Mouse (Mus musculus) gastrocnemius, postnatal 36 days (tissue): ENCODE data around the gene Sntg2. TPM values are rescaled to one million over a fixed set of nuclear protein-coding genes. Genes with fewer than 3 reads are reported as not detected.

Experiments used
- DNase-seq, 2 experiments: peaks; one replicate each; pipeline ENCODE4 v3.0.0; 2022
- intact Hi-C: fragments of 180-260 bp; cut with DNase I; formaldehyde crosslinking; loops from one replicate; pipeline ENCODE4 v1.15.1; 2025
- total RNA-seq, 2 experiments: library from RNA; stranded (reverse); gene quantifications; 2 replicates each; pipeline ENCODE4 v1.2.3; 2021

The Sntg2 gene
- total RNA-seq, 2 experiments from 2014 or later, result 1.0 TPM; not detected in 1

DNA sequence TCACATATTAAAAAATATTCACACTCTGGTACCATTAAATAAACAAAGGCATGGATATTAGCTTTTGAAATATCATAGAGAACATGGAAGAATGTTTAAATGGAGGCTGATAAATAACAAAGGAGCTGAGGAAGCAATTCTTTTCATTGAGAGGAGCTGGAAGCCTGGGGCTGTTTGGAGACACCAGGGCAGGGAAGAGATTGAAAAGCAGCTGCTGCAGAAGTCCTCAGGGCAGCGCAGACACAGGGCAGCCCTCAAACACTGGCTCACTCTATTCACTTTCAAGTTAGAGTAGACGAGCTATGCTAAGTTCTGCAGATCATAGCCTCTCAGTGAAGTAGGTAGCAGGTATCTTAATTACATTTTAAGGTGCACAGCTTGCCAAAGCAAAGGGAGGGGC is 164.6 kb downstream of the Sntg2 start:
- intact Hi-C loops, result loop anchor here (10.0 kb wide), 2 partner anchors 164 to 366 kb away; no protein-coding TSS in a partner anchor
- no peak for DNase-seq

DNA sequence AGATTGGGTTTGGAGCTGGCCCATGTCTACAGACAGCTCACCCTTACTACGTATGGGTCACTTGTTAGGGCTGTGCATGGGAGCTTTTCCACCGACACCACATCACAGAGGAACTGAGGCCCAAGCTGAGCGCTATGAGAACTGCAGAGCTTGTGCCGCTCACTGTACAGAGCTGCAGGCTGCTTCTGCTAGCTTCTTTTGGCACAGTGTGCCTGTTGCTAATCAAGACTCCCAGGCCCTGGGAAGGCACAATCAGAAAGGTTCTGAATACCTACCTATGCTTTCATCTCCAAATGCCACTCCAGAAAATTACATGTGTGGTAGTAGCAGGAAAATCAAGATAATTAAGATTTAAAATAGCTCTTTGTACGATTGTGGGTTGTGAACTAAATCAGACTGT is 165.1 kb downstream of the Sntg2 start:
- DNase-seq, result no peak
- intact Hi-C loops, result loop anchor here (10.0 kb wide), 2 partner anchors 163 to 367 kb away; no protein-coding TSS in a partner anchor

DNA sequence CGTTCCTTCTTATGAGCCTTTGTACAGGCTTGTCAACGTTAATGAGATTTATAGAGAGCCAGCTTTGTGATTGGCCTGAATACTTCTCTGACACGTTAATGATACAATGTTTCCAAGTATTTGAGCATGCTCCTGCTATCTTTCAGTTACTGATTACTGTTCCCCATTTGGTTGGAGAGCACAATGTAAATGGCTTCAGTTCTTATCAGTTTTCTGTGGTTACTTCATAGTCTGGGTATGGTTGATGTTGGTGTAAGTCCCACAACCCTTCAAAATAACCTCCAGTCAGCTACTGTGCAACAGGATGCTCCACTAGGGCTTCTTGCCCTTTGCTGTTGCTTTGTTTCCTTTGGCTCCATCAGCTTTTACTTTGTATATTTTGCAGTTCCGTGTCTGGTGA is 168.7 kb downstream of the Sntg2 start:
- intact Hi-C loops, result loop anchor here (10.0 kb wide), 2 partner anchors 160 to 370 kb away; no protein-coding TSS in a partner anchor
- no peak for DNase-seq

DNA sequence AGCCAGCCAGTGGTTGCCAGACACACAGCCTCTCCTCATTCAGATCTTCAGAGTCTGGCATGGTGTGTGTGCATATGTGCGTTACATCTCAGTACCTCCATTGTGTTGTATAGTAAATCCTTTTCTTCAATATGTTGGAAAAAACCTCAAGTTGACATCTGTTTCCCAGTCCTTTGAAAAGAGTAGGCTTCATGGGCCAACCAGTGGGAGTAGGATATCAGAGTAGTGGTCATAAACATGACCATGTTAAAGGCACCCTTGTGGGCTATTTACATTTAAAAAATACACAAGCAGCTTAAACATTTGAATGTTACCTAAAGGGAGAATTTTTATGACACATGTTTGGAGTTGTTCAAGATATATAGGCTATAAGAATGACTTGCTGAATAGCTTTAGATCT is 170.4 kb downstream of the Sntg2 start:
- intact Hi-C loops, result loop anchor here (10.0 kb wide), 2 partner anchors 158 to 372 kb away; no protein-coding TSS in a partner anchor
- no peak for DNase-seq

DNA sequence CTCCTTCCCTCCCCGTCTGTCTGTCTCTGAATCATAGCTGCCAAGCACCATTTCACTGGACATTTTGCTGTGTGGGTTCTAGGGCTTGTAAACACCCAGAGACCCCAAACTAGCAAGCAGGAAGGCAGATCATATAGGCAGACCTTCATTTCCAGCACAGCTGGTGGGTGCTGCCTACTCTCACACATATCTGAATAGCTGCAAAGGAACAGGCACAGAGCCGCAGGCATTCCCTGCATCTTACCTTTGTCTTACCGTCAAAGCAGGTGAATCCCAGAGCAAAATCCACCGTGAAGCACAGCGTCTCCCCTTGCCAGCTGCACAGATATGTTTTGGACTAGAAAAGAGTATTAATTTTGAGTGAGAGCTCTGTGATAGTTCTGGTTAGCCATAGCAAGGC is 172.1 kb downstream of the Sntg2 start:
- intact Hi-C loops, result loop anchor here (10.0 kb wide), 2 partner anchors 156 to 374 kb away; no protein-coding TSS in a partner anchor
- no peak for DNase-seq

DNA sequence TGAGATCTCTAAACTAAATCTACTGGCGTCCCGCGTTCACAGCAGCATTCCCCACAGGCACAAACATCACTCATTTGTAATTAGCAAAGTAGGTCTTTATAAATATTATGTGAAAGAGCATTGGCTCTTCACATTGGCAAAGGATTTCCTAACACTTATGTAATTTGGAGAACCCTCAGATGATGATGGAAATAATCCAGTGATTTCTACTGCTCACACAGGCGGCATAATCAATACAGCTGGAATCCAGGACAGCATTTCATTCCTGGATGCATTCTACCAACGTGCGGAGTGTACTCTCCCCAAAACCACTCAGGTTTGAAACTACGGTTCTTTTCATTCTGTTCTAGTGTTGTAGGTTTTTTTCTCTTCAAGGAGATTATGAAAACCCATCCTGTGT is 172.6 kb downstream of the Sntg2 start:
- intact Hi-C loops, result loop anchor here (10.0 kb wide), 2 partner anchors 156 to 374 kb away; no protein-coding TSS in a partner anchor
- no peak for DNase-seq

DNA sequence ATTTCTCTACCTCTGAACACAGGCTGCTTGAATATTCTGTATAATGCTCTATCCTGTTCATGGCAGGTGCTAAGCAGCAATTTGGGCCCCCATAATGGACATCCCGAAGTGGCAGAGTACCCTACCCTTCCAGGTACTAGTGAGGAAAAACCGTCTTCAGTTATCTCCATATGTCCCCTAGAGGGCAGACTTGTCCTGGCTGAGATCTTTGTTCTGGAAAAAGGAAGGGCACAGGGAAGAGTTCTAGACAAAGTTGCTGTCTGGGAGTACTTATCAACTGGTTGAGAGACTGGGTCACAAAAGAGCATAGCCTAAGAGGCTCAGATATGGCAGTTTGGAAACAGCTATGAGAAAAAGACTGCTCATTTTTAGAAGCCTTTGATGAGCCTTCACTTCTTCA is 173.4 kb downstream of the Sntg2 start:
- intact Hi-C loops, result loop anchor here (1.0 to 10.0 kb wide), 3 partner anchors 155 to 375 kb away; no protein-coding TSS in a partner anchor
- DNase-seq, result no peak

DNA sequence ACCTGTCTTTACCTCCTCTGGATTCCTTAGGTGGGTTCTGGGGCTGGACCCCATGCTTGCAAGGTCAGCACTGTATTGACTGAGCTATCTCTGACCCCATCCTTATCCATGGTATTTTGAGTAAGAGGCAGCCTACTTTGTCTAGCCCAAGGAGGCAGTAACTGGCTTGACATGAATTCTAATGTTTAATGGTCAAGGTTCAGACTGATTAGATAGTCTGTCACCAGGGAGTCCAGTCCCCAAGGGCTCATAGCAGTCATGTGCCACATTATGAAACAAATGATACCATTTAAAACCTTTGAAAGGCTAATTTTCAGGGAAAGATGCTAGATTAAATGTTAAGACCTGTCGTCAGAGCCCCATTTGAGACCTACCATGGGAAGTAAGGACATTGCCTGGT is 174.9 kb downstream of the Sntg2 start:
- DNase-seq, result no peak
- intact Hi-C loops, result no loop called here

DNA sequence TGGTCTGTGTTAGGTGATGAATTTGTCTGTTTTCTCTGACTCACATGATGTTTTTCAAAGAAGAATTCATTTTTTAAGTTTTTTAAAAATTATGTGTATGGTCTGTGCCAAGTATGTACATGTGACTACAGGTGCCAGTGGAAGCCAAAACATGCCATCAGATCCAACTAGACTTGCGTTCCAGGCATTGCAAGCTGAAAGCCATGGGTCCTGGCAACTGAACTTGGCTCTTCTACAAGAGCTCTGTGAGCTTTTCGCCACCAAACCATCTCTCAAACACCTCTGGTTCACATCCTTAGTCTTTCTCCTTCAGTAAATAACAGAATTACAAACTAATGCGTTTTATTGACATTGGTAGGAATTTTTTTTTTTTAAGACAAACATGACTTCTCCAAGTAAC is 191.5 kb downstream of the Sntg2 start:
- no peak for DNase-seq
- intact Hi-C loops, result no loop called here

DNA sequence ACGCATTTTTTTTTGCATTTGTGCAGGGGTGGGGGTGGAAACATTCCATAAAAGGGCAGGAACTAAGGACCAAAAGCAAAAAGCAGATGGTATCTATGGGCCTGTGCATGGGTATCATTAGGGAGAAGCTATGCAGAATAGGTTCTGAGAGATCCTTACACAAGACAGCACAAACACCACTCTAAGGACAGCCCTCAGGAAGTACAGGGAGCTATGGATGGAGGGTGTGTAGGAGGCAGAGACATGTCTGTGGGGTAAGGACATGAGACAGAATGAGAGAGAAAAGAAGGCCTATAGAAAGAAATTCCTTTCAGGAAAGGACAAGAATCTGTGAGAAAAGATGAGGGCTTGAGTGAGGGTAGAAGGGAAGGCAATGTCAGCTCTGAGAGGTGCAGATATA is 193.6 kb downstream of the Sntg2 start:
- intact Hi-C loops, result no loop called here
- DNase-seq, result no peak

DNA sequence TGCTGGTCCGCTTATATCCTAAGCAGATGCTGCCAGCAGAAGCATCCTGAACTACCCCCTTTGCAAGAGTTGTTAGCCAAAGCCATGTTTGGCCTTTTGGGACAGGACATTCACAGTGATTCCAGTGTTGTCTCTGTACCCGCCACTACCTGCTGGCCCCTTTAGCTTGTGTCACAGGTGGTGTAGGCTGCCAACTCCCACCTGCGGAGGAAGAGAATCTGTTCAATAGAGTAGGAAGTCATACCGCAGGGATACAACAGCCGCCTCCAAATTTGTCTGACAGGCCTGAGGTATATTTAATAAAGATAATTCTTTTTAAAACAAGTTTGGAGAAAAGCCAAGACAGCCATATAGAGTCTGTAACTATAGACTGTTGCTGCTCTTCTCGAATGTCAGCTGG is 195.2 kb downstream of the Sntg2 start:
- intact Hi-C loops, result no loop called here

DNA sequence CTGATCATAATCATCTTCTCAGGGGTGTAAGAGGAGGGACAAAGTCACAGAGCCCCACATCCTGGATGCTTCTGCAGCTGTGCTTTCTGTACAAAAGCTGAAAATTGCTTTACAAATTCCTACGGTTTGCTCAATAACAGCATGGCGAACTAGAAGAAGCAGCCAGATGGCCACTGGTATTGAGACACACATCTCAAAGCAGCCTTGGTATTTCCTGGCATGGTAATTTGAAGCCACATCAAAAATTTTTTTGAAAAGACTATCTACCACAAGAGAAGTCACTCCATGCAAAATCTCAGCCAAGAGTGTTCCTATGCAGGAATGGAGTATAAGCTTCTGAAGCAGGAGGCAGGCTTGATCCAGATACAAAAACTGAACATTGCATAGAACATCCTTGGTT is 195.6 kb downstream of the Sntg2 start:
- intact Hi-C loops, result no loop called here
- no peak for DNase-seq

More for the DNA sequence above, 195.2 kb downstream of the Sntg2 start:
- no peak for DNase-seq

DNA sequence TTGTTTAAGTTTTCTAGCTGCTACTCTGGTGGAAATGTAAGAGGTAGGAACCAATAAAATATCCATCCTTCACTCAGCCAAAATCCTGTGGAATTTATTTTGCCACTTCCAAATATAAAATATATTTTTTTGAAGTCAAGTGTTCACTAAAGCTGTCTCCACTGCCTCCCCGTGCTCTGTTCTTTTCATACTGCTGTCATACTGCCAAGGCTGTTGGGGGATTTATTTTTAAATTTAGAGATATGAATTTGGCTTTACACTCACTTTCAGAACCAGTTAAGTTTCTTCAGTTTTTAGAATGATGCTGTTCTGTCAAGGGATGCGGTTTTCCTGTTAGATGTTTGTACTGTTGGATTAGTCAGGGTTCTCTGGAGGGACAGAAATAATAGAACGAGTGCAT is 204.7 kb downstream of the Sntg2 start:
- DNase-seq, result no peak
- intact Hi-C loops, result no loop called here

DNA sequence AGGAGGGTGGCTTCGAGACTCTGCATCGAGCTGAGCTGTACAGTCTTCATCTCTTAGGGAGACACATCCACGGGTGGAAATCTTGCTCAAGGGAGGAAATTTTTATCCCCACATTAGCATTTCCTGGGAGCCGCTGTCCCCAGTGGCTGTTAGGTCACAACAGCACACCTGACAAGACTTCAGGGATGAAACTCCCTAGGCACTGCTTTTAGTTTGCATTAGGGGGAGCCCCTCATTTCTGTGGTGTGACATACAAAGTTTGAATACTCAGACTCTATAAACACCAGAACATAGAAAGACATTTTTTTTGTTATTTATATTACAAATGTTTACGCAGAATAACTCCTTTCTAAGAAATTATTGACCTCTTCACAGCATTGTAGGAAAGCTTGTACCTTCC is 208.6 kb downstream of the Sntg2 start:
- no peak for DNase-seq
- intact Hi-C loops, result no loop called here

DNA sequence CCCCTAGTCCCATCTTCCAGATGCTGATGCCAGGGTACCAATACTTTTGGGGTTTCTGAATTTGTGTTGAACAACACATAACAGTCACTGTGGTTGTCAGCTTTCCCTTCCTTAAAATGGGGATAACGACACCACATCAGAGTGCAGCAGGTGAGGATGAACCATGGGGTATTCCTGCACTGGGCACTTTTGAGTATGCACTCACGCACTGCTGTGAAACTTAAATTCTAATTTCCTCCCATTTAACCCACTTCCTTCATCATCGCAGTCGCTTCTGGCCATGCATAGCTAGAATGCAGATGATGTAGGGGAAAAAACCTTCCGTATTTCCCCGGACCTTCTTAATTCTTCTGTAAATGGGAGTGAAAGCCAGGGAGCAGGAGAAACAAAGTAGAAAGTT is 209.2 kb downstream of the Sntg2 start:
- no peak for DNase-seq
- intact Hi-C loops, result no loop called here

DNA sequence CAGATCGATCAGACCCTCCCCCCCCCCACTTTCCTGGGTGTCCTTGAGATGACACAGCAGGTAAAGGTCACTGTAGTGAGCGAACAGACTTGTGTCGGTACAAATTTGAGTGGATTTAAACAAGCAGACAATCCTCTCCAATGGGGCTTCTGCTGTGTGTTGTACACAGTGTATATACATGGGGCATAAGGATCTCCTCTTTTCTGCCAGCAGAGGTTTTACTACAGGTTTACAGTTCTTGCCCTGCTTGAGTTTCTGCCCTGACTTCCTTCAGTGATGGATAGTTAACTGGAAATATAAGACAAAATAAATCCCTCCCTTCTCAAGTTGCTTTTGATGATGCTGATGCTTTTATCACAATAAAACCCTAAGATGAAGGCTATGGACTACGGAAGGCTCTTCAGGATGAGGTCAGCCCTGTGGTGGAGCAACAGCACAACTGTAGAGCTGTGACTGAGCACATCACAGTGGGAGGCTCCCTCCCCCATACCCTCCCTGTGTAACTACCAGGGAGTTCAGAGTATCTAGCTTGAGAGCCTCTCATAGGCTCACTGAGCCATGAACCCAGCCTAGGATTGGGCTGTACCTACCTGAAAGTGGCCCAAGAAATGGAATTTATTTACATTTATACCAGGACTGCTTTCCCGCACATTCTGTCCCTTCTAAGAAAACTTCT is 211.3 kb downstream of the Sntg2 start:
- no peak for DNase-seq
- intact Hi-C loops, result no loop called here

DNA sequence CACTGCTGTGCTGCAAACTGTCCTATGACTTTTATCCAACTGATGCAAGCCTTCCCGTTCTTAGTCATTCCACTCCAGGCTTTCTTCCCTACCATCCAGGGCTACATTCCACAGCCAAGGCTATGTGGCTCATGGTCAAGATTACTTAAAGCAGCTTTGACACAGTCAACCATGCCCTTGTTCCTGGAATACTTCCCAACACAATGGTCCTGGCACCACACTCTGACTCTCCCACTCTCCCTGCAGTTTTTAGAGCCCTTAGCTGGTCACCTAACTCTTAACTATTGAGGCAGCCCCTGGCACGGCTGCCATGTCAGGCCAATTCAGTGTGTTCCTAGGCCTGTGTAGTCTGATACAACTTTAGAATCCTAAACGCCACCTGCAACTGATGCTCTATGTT is 212.7 kb downstream of the Sntg2 start:
- intact Hi-C loops, result no loop called here
- DNase-seq, result no peak

DNA sequence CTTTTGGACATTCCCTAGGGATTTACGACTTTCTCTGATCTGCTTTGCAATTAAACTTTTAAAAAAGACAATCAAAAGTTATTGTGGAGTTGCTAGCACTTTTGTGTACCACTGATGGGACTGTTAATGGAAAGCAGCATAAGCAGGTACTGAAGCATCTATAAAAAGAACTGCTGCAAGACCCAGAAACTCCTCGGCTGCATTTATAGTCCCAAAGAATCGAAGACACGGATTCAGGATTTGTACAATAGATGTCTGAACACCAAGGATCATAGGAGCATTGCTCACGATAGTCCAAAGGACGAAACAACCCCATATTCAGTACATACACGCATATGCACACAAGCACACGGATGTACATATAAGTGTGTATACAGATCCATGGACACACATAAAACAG is 213.4 kb downstream of the Sntg2 start:
- intact Hi-C loops, result no loop called here
- DNase-seq, result no peak

DNA sequence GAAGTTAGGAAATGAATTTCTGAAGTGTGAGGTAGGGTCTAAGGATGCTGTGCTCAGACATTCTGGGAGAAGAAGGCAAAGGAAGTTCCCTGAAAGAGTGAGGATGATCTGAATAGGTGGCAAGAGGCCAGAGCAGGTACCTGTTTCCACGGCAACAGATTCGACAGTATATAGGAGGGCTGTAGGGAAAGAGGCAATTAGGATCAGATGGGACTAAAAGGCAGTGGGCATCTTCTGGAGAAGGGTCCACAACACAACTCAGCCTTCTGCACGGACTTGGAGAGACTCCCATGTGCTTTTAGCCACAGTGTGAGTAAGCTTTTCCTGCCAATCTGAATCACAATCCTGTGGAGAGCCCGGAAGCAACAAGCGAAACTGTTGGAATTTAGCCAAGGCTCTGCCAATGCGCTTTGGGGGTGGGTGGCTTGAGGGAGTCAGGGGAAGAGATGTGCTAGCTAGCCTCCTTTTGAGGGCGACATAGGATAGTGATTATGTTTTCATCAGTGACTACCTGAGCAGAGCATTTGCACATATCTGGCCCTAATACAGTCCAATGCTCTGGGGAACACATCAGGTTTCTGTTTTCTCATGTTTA is 219.0 kb downstream of the Sntg2 start:
- intact Hi-C loops, result no loop called here
- no peak for DNase-seq

DNA sequence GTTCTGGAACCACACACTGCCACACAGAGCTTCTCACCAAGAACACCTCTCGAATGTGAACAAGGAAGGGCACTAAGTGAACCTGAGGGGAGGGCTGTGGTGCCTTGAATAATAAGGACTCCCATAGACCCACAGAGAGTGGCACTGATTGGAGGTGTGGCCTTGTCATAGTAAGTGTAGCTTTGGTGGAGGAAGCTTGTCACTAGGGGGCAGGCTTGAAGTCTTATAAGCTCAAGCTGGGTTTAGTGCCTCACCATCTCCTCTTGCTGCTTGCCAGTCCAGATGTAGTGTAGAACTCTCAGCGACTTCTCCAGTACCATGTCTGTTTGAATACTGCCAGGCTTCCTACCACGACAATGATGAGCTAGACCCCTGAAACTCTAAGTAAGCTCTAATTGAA is 231.1 kb downstream of the Sntg2 start:
- intact Hi-C loops, result no loop called here
- DNase-seq, result no peak

DNA sequence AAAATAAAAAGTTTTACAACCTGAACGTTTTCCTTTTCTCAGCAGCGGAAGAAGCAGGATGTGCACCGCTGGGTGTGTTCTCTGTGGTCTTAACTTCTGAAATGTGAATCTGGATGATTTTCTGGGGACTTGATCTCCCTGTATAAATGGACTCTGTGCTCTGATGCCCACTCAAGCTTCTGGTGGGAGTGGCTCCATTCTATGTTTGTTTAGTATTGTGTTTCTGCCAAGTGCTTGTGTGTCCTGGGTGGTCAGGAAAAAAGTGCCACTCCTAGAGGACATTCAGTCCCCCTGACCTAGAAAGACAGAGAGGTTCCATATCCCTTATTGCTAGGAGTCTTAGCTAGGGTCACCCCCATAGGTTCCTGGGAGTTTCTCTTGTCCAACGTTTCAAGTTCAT is 240.7 kb downstream of the Sntg2 start, which contains the start of gene Tpo:
Tpo (minus strand) TSS at position 101 of the 400 bp plus-strand sequence.
- no peak for DNase-seq
- intact Hi-C loops, result no loop called here

DNA sequence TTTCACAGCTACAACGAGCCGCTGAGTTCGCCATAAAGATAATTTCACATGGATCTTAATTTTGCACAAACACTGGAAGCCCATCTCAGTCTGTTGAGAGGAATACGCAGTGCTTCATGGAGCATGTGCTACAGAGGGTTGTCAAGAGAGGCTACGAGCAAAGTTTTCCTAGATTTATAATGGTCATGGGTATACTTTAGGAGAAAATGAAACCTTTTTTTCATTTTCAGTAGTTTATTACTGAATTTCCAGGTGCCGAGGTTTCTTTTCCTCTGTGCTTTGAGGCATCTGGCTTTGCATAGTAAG is 243.8 kb downstream of the Sntg2 start:
- intact Hi-C loops, result loop anchor here (2.0 to 5.0 kb wide), 2 partner anchors 239 to 448 kb away; no protein-coding TSS in a partner anchor
- DNase-seq, result no peak
